Mouse (Mus musculus) spleen, adult 2 months (tissue): ENCODE data around the gene Acacb. TPM values are rescaled to one million over a fixed set of nuclear protein-coding genes. Genes with fewer than 3 reads are reported as not detected.
A peak's percentile ranks its signal among the peaks of the same experiment; 100 is the strongest.

ENCODE experiments used
- DNase-seq, 2 experiments: peaks; one replicate each; pipeline versions ENCODE4 v3.0.0 to v3.0.0-alpha.2; 2012 to 2021; ENCODE audit warnings: low spot score in 2 of 2, low read depth in 1 of 2
- H3K27ac ChIP-seq: fragments of 200-500 bp; 2 replicates; pipeline ENCODE4 v1.5.1; 2012; ENCODE audit warnings: low read length, inconsistent platforms; ENCODE audit not compliant: insufficient read depth
- H3K27me3 ChIP-seq: fragments of 200-500 bp; 2 replicates; pipeline ENCODE4 v1.6.1; 2012; ENCODE audit warnings: mild to moderate bottlenecking, moderate library complexity, low read length, inconsistent platforms; ENCODE audit not compliant: control insufficient read depth, insufficient read depth
- H3K36me3 ChIP-seq: fragments of 200-500 bp; 2 replicates; pipeline ENCODE4 v1.6.1; 2012; ENCODE audit warnings: mild to moderate bottlenecking, low read length, inconsistent platforms; ENCODE audit not compliant: control insufficient read depth, insufficient read depth
- H3K4me1 ChIP-seq: fragments of 200-500 bp; 2 replicates; pipeline ENCODE4 v1.6.1; 2011; ENCODE audit warnings: inconsistent platforms; ENCODE audit not compliant: control insufficient read depth, insufficient read depth, insufficient read length
- H3K4me3 ChIP-seq: fragments of 200-500 bp; 2 replicates; pipeline ENCODE4 v1.5.1; 2011; ENCODE audit warnings: mild to moderate bottlenecking, inconsistent platforms; ENCODE audit not compliant: insufficient read depth, insufficient read length; ENCODE audit errors: extremely low read depth
- CTCF ChIP-seq: fragments of 200-500 bp; IDR thresholded peaks from 2 replicates; pipeline ENCODE4 v1.5.1; 2011; ENCODE audit warnings: mild to moderate bottlenecking, inconsistent platforms; ENCODE audit not compliant: insufficient read depth, insufficient read length, insufficient replicate concordance; ENCODE audit errors: extremely low read depth
- POLR2A ChIP-seq: fragments of 200-500 bp; IDR thresholded peaks from 2 replicates; pipeline ENCODE4 v1.6.1; 2011; ENCODE audit warnings: low read depth, low read length, inconsistent platforms
- WGBS: fragments of 180-500 bp; shearing (Covaris S2); methylation state at CpG from one replicate; pipeline ENCODE4 v1.1.7; 2018; 5-methylcytosine and 5-hydroxymethylcytosine counted together
- polyA plus RNA-seq: library from polyadenylated mRNA; depleted of rRNA; stranded (reverse); fragments of >200 nt; gene quantifications from 2 replicates; pipeline ENCODE4 v1.2.3, GENCODE M21; 2012

Acacb gene
- polyA plus RNA-seq, 1 experiment: 9.3 TPM

- Histone ChIP-seq H3K27ac (no peak overlapping the region), H3K4me1 (peaks cover 8% of the 10 kb centered on the region), H3K36me3 (peaks cover 6% of the 10 kb centered on the region), H3K4me3 (no peak overlapping the region), H3K27me3 (no peaks in the 10 kb centered on the region)
- 74% methylated on average over 6 of the region's 6 CpGs for WGBS
- DNase-seq: no peak
- TF ChIP-seq CTCF (no peak), POLR2A (no peak)
These were observed 12.2 kb upstream of the Acacb start for GRCm38 (mm10) chr5:114134091-114134534.

- WGBS: 75% methylated on average over 10 of the region's 10 CpGs
- no peak for DNase-seq
- TF ChIP-seq POLR2A (no peak), CTCF (no peak)
- no peaks in the 10 kb centered on the region for H3K27me3 ChIP-seq
- no peak overlapping the region for H3K27ac ChIP-seq
- H3K36me3 ChIP-seq: peaks cover 6% of the 10 kb centered on the region
- H3K4me3 ChIP-seq: no peak overlapping the region
- H3K4me1 ChIP-seq: peaks cover 5% of the 10 kb centered on the region
These were observed 10.8 kb upstream of the Acacb start for GRCm38 (mm10) chr5:114135516-114135915.

- DNase-seq: no peak
- TF ChIP-seq CTCF: no peak
- TF ChIP-seq POLR2A: no peak
- WGBS: 89% methylated on average over 15 of the region's 15 CpGs
- Histone ChIP-seq H3K4me1 (no peaks in the 10 kb centered on the region), H3K4me3 (no peak overlapping the region), H3K27ac (no peak overlapping the region), H3K27me3 (no peaks in the 10 kb centered on the region), H3K36me3 (peaks cover 6% of the 10 kb centered on the region)
These were observed 8.7 kb upstream of the Acacb start for GRCm38 (mm10) chr5:114137481-114138276.

- peaks cover 6% of the 10 kb centered on the region for H3K36me3 ChIP-seq
- H3K27me3 ChIP-seq: no peaks in the 10 kb centered on the region
- no peak for TF ChIP-seq CTCF
- no peak for TF ChIP-seq POLR2A
- no peak for DNase-seq
- H3K4me1 ChIP-seq: no peaks in the 10 kb centered on the region
- WGBS: 83% methylated on average over 21 of the region's 21 CpGs
- H3K4me3 ChIP-seq: no peak overlapping the region
- H3K27ac ChIP-seq: no peak overlapping the region
These were observed 7.8 kb upstream of the Acacb start for GRCm38 (mm10) chr5:114138277-114139164.

DNA sequence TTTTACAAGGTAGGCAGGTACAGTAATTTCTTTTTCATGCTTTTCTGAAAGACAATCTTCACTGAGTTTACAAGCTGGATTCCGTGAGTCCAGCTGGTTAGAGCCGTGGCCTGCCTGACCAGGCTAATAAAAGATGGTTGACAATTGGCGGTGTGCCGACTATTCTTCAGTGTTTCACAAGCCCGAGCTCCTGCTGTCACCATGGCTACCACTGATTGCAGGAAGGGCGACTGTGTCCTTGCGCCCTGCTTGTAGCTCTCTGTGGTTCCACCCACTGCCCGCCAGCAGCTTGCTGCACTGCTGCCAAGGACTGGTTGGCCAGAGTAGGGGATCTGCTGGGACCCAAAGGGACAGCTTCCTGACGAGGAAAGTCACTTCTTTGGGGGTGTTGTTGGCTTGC, 7.2 kb upstream of the Acacb start:
- Histone ChIP-seq H3K27ac (0 out of 2 replicates have a peak overlapping the region, but pooled peaks have one; percentile 5), H3K4me1 (no peaks in the 10 kb centered on the region), H3K36me3 (peaks cover 6% of the 10 kb centered on the region), H3K4me3 (no peak overlapping the region), H3K27me3 (no peaks in the 10 kb centered on the region)
- WGBS: 80% methylated on average over 9 of the region's 9 CpGs
- no peak for TF ChIP-seq POLR2A
- no peak for TF ChIP-seq CTCF
- no peak for DNase-seq

GRCm38 (mm10) chr5:114147043-114147972, 973 bp downstream of the Acacb start:
- Histone ChIP-seq H3K4me1 (no peaks in the 10 kb centered on the region), H3K27me3 (no peaks in the 10 kb centered on the region), H3K27ac (no peak overlapping the region), H3K36me3 (no peaks in the 10 kb centered on the region), H3K4me3 (no peak overlapping the region)
- WGBS: 88% methylated on average over 14 of the region's 14 CpGs
- no peak for DNase-seq
- TF ChIP-seq CTCF: no peak
- TF ChIP-seq POLR2A: no peak
